Mouse (Mus musculus) limb, embryonic 13.5 days (tissue): ENCODE data around the gene Tox2. TPM values are rescaled to one million over a fixed set of nuclear protein-coding genes. Genes with fewer than 3 reads are reported as not detected.

Source experiments
- ATAC-seq: fragments of 200-750 bp; cut with Nextera tagmentation; 2 replicates; pipeline ENCODE4 v1.8.0; 2017; ENCODE audit warnings: low read depth, moderate number of reproducible peaks, moderate TSS enrichment; ENCODE audit not compliant: low FRiP score
- H3K27ac ChIP-seq: fragments of 300-500 bp; sonication (generic); 2 replicates; pipeline ENCODE4 v1.5.1; 2015; ENCODE audit warnings: inconsistent platforms, mild to moderate bottlenecking, moderate library complexity
- H3K27me3 ChIP-seq: fragments of 300-500 bp; sonication (generic); 2 replicates; pipeline ENCODE4 v1.6.1; 2015; ENCODE audit warnings: mild to moderate bottlenecking, inconsistent platforms
- H3K36me3 ChIP-seq: fragments of 300-500 bp; sonication (generic); 2 replicates; pipeline ENCODE4 v1.6.1; 2015; ENCODE audit warnings: inconsistent platforms, mild to moderate bottlenecking, moderate library complexity
- H3K4me1 ChIP-seq: fragments of 300-500 bp; sonication (generic); 2 replicates; pipeline ENCODE4 v1.6.1; 2015; ENCODE audit warnings: inconsistent platforms
- H3K4me2 ChIP-seq: fragments of 300-500 bp; sonication (generic); replicated peaks from 2 replicates; pipeline ENCODE4 v1.6.1; 2015; ENCODE audit warnings: inconsistent platforms, mild to moderate bottlenecking, moderate library complexity
- H3K4me3 ChIP-seq: fragments of 300-500 bp; sonication (generic); 2 replicates; pipeline ENCODE4 v1.5.1; 2015; ENCODE audit warnings: moderate library complexity, mild to moderate bottlenecking, inconsistent platforms
- H3K9ac ChIP-seq: fragments of 300-500 bp; sonication (generic); 2 replicates; pipeline ENCODE4 v1.6.1; 2015; ENCODE audit warnings: mild to moderate bottlenecking, inconsistent platforms
- H3K9me3 ChIP-seq: fragments of 300-500 bp; sonication (generic); 2 replicates; pipeline ENCODE4 v1.6.1; 2016; ENCODE audit warnings: inconsistent platforms
- WGBS: fragments of 180-500 bp; shearing (Covaris S2); methylation state at CpG from one replicate; pipeline ENCODE4 v1.1.7; 2015; 5-methylcytosine and 5-hydroxymethylcytosine counted together
- polyA plus RNA-seq: library from polyadenylated mRNA; unstranded; fragments of >200 nt; fragmentation: Nextera tagmentation; extraction: Ambion mirVana; gene quantifications from 2 replicates; pipeline ENCODE4 v1.2.1, GENCODE M21; 2015

The Tox2 gene
- polyA plus RNA-seq, 1 experiment from 2014 or later = 4.5 TPM

DNA sequence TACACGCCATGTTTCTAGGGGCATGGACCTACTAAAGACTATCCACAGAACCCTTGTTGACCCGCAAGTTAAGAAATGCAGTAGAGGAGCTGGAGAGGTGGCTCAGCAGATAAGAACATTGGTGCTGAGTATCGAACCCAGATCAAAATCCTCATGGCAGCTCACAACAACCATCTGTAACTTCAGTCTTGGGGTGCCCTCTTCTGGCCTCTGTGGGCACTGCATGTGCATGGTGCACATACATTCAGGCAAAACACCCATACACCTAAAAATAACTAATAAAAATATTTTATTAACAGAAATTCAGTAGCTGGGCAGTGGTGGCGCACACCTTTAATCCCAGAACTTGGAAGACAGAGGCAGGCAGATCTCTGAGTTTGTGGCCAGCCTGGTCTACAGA lies 140.7 kb downstream of the Tox2 start:
- WGBS = 88% methylated on average over 4 of the region's 4 CpGs
- peaks cover 15% of the 10 kb centered on the region for H3K4me1 ChIP-seq
- H3K36me3 ChIP-seq = no peaks in the 10 kb centered on the region

DNA sequence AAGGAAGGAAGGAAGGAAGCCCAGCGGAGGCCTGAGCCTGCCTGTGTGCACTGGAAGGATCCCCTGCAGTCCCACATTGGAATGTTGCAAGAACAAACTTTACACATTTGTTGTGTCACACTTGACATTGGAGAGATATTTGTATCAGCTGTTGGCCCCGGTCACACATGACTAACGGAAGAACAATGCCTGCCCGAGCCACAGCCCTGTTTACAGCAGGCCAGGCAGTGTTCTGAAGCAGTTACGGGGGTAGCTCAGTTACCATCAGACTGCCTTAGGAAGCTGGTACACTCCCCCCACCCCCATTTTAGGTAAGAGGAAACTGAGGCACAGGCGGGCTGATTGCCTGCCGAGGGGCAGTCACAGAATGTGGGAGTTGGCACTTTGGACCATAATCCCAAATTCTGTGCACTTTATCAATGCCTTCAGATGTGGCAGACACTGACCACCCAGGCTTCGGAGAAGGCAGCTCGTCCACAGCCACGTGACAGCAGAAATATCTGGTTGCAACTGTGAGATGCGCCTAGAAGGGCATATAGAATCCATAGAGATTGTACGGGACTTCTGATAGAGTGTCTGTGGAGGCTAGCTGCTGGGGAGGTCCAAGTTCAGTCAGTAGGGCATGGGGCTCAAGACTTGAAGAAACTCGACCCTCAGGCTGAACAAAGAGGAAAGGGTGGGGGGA lies 142.2 kb downstream of the Tox2 start:
- 0 out of 2 replicates have a peak, but pooled peaks have one; percentile 62 for ATAC-seq
- H3K27ac ChIP-seq = no peak overlapping the region
- H3K9ac ChIP-seq = no peak overlapping the region
- no peak overlapping the region for H3K4me2 ChIP-seq
- 79% methylated on average over 13 of the region's 13 CpGs for WGBS
- H3K4me1 ChIP-seq = peaks cover 18% of the 10 kb centered on the region
- no peaks in the 10 kb centered on the region for H3K36me3 ChIP-seq
- no peak overlapping the region for H3K4me3 ChIP-seq
- H3K9me3 ChIP-seq = no peaks in the 10 kb centered on the region; the same call in 1 of the 2 replicates
- H3K27me3 ChIP-seq = peaks cover 38% of the 10 kb centered on the region

More for the DNA sequence above, 140.7 kb downstream of the Tox2 start:
- H3K9me3 ChIP-seq = no peaks in the 10 kb centered on the region; the same call in 1 of the 2 replicates
- peaks cover 53% of the 10 kb centered on the region for H3K27me3 ChIP-seq
- no peak overlapping the region for H3K4me2 ChIP-seq
- no peak for ATAC-seq
- no peak overlapping the region for H3K9ac ChIP-seq
- no peak overlapping the region for H3K4me3 ChIP-seq
- no peak overlapping the region for H3K27ac ChIP-seq

DNA sequence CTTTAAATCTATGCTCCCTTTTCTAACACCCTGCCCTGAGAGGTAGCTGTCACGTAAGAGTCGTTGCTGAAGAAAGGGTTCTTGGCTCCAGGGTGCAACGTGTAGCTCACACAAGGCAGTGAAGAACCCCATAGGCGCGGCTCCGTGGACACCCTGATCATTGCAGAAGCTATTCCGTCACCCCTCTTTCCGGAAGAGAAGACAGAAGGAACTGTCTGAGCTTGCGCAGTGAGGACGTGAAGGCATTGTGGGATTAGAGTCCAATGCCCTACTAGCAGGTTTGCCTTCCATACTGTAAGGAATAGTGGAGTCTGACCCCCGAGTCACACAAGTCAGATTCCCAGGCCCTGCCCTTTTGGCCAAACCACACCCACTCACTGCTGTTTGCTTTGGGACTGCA lies 143.6 kb downstream of the Tox2 start:
- no peak overlapping the region for H3K9ac ChIP-seq
- H3K36me3 ChIP-seq = no peaks in the 10 kb centered on the region
- no peak overlapping the region for H3K27ac ChIP-seq
- H3K4me1 ChIP-seq = peaks cover 19% of the 10 kb centered on the region
- 83% methylated on average over 11 of the region's 11 CpGs for WGBS
- ATAC-seq = no peak
- H3K9me3 ChIP-seq = no peaks in the 10 kb centered on the region; the same call in 1 of the 2 replicates
- peaks cover 25% of the 10 kb centered on the region for H3K27me3 ChIP-seq
- no peak overlapping the region for H3K4me2 ChIP-seq
- H3K4me3 ChIP-seq = no peak overlapping the region

DNA sequence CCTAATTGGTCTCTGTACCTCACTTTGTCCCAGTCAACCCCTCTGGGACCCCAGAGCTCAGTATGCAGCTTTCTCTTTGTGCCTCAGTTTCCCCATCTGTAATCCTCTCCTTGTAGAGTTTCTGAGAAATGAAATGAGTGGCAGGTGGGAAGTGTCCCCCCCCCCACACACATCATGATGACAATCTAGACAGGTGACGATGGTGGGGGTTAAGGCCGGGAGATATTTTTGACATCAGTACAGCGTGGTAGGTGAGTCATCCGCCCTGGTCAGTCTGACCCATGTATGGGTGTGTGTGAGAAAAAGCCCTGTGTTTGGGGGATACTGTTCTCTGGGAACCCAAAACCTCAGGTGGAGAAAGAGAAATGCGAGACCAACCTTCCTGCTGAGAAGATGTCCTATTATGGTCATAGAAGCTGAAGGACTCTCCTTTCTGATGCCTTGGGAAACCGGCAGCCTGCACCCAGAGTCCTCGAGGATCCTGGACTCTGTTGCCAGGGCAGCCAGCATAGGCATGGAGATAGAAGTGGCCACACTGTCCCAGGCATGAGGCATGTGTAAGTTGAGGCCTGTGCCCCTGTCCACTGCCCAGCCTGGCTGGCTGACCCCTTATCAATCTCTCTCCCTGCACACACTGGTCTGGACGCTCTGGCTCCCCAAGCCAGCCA lies 144.7 kb downstream of the Tox2 start:
- Histone ChIP-seq H3K4me1 (peaks cover 24% of the 10 kb centered on the region), H3K4me3 (no peak overlapping the region), H3K4me2 (no peak overlapping the region), H3K27ac (no peak overlapping the region), H3K27me3 (peaks cover 22% of the 10 kb centered on the region), H3K9me3 (no peaks in the 10 kb centered on the region; the same call in 1 of the 2 replicates), H3K9ac (no peak overlapping the region), H3K36me3 (no peaks in the 10 kb centered on the region)
- WGBS = 85% methylated on average over 8 of the region's 8 CpGs
- ATAC-seq = no peak

DNA sequence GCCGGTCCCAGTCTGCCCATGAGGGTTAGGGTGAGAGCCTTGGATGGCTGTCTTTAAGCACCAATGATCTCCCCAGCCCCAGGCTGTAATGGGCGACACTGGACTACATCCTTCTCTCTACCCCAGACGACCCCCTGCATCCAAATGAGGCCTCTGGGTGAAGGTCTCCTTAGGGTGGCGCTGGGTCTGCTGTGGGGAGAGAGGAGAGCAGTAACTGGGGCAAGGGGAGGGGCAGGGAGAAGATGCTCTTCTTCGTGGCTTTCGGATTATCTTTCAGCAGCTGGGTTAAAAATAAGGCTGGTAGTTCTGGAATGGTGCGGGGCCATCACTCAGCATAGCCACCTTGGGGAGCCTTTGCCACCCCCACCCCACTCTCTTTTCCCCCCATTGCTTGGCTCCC lies 145.8 kb downstream of the Tox2 start:
- Histone ChIP-seq H3K27ac (0 out of 2 replicates have a peak overlapping the region, but pooled peaks have one; percentile 8), H3K4me3 (no peak overlapping the region), H3K36me3 (no peaks in the 10 kb centered on the region), H3K4me1 (peaks cover 28% of the 10 kb centered on the region), H3K9ac (no peak overlapping the region), H3K4me2 (no peak overlapping the region), H3K9me3 (no peaks in the 10 kb centered on the region; the same call in 1 of the 2 replicates), H3K27me3 (peaks cover 18% of the 10 kb centered on the region)
- 68% methylated on average over 7 of the region's 7 CpGs for WGBS
- ATAC-seq = no peak

DNA sequence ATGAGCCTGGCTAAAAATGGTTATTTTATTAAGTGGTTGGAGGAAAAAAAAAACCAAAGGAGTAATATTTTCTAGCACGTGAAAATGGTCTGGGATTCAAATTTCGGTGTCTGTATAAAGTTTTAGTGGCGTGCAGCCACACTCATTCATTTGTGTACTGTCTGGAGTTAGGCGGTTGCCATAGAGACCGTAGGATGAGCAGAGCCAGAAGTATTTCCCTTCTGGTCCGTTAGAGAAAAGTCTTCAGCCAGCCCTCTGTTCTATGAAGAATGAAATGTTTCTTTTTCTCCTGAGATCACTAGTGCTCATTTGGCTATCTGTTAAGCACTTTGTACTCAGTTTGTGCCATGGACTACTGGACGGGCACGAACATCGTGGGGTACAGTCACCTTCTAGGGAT lies 146.5 kb downstream of the Tox2 start:
- Histone ChIP-seq H3K4me3 (no peak overlapping the region), H3K9ac (no peak overlapping the region), H3K4me2 (no peak overlapping the region), H3K4me1 (peaks cover 33% of the 10 kb centered on the region), H3K27ac (peak overlapping the region; percentile 39; the same call in 1 of the 2 replicates), H3K9me3 (no peaks in the 10 kb centered on the region), H3K36me3 (no peaks in the 10 kb centered on the region), H3K27me3 (peaks cover 18% of the 10 kb centered on the region)
- no peak for ATAC-seq
- 53% methylated on average over 9 of the region's 9 CpGs for WGBS

DNA sequence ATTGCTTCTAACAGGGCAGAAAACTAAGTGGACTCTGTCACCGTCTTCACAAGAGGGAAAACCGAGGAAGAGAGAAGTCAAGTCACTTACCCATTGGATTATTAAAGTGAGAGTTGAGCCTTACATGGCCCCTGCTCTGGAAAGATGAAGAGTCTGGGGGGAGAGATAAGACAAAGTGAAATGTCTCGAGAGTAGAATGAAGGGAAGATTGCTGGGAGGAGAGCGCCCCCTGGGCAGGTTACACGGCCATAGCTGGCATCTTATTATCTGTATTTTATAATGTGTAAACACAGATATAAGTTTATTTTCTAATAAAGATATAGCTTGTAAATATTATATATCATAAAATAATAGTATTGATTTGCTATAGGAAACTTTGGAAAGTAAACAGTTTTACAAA lies 147.5 kb downstream of the Tox2 start:
- H3K9ac ChIP-seq = no peak overlapping the region
- no peak overlapping the region for H3K27ac ChIP-seq

DNA sequence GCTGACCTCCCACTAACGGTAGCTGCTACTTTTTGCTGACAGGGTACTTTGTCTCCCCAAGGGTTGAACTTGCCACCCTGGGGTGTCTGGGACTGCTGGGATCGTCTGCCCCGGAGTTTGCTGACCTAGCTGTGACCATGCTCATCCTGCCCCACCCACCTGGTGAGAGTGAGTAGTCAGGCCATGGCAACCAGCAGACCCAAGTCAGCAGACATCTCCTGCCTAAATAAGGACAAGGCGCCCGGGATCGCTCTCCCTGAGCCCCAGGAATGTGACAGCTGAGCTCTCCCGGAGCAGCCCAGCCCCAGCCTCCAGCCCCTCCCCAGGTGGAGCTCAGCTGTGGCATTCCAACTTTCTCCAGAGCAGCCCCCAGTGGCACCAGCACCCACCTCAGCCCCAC lies 150.8 kb downstream of the Tox2 start:
- 14% methylated on average over 7 of the region's 7 CpGs for WGBS
- Histone ChIP-seq H3K36me3 (no peaks in the 10 kb centered on the region), H3K27me3 (peaks cover 3% of the 10 kb centered on the region; the same call in 1 of the 2 replicates), H3K4me1 (peaks cover 28% of the 10 kb centered on the region), H3K4me3 (no peak overlapping the region), H3K4me2 (no peak overlapping the region), H3K9me3 (no peaks in the 10 kb centered on the region), H3K27ac (no peak overlapping the region), H3K9ac (no peak overlapping the region)
- ATAC-seq = peak; percentile 75

More for the DNA sequence above, 147.5 kb downstream of the Tox2 start:
- WGBS = 56% methylated on average over 5 of the region's 5 CpGs
- no peak overlapping the region for H3K4me3 ChIP-seq
- no peaks in the 10 kb centered on the region for H3K36me3 ChIP-seq
- H3K27me3 ChIP-seq = peaks cover 13% of the 10 kb centered on the region
- peaks cover 33% of the 10 kb centered on the region for H3K4me1 ChIP-seq
- no peak for ATAC-seq
- H3K9me3 ChIP-seq = no peaks in the 10 kb centered on the region
- H3K4me2 ChIP-seq = no peak overlapping the region

DNA sequence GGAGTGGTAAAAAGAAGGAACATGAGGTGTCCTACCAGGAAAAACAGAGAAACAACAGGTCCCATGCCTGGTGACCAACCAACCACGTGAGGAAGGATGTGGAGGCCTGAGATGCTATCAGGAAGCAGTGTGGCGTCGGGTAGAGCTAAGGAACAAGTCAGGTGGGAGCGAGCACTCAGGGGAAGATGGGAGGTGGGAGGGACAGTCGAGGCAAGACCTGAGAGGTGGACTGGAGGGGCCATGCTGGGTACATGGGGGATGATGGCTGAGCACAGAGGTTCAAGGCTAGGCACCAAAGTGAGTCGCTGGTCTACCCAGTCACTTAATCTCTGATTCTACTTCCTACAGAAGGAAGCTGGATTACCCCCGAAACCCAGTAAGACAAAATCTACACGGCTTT lies 152.7 kb downstream of the Tox2 start:
- 82% methylated on average over 8 of the region's 8 CpGs for WGBS

DNA sequence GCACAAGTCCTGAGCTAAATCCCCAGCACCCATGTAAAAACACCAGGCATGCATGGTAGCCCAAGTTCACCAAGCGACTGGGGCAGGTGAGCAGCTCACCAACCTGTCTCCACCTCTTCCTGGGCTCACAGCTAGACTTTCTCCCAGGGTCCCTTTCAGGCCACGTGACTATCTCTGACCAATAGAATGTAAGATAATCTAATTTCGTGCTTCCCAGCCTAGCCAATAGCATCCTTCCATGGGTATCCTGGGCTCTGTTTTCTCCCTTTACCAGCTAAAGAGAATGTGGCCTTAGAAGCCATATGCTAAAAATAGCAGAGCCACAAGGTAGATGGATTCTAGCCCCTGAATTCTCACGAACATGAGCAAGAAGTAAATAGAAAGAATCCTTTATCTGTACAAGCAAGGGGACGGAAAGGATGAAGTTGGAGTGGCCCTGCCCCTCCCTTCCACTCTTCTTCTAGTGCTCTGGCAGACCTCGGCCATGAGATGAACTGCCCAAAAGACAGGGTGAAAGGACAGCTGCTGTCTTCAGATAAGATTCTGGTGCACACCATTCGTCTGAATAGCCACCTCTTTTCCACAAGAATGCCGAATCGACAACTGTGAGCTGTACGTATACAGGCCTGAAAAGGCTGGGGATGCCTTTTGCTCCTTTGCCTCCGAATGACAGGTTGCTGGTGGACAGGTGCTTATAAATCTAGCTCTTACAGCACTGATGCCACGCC lies 153.4 kb downstream of the Tox2 start:
- Histone ChIP-seq H3K36me3 (no peaks in the 10 kb centered on the region), H3K27ac (no peak overlapping the region), H3K9me3 (no peaks in the 10 kb centered on the region), H3K4me2 (no peak overlapping the region), H3K27me3 (peaks cover 3% of the 10 kb centered on the region; the same call in 1 of the 2 replicates), H3K4me1 (peaks cover 14% of the 10 kb centered on the region), H3K9ac (no peak overlapping the region), H3K4me3 (no peak overlapping the region)
- ATAC-seq = no peak
- 83% methylated on average over 12 of the region's 12 CpGs for WGBS

More for the DNA sequence above, 152.7 kb downstream of the Tox2 start:
- ATAC-seq = no peak
- Histone ChIP-seq H3K9ac (no peak overlapping the region), H3K4me3 (no peak overlapping the region), H3K9me3 (no peaks in the 10 kb centered on the region), H3K36me3 (no peaks in the 10 kb centered on the region), H3K27ac (no peak overlapping the region), H3K4me1 (peaks cover 14% of the 10 kb centered on the region), H3K27me3 (peaks cover 3% of the 10 kb centered on the region; the same call in 1 of the 2 replicates), H3K4me2 (no peak overlapping the region)

DNA sequence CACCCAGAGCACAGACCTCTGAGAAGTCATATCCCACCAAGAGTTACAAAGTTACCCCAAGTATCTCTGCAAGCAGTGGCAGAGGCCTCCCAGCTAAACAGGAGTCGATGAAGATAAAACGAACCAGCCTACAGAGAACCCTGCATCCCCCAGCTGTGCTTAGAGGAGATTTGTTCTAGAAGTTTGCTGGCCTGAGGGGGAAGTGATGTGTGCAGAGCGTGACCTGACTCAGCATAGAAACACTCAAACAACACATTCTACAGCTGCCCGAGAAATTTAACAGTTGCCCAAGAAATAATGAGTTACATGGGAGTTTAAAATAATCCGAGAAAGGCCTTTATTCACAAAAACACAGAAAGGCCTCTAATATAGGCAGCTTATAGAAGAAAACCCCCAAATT lies 155.7 kb downstream of the Tox2 start:
- Histone ChIP-seq H3K36me3 (no peaks in the 10 kb centered on the region), H3K4me1 (peaks cover 5% of the 10 kb centered on the region), H3K9me3 (no peaks in the 10 kb centered on the region), H3K4me2 (no peak overlapping the region), H3K27ac (no peak overlapping the region), H3K4me3 (no peak overlapping the region), H3K9ac (no peak overlapping the region), H3K27me3 (no peaks in the 10 kb centered on the region)
- ATAC-seq = no peak
- WGBS = 60% methylated on average over 5 of the region's 5 CpGs

DNA sequence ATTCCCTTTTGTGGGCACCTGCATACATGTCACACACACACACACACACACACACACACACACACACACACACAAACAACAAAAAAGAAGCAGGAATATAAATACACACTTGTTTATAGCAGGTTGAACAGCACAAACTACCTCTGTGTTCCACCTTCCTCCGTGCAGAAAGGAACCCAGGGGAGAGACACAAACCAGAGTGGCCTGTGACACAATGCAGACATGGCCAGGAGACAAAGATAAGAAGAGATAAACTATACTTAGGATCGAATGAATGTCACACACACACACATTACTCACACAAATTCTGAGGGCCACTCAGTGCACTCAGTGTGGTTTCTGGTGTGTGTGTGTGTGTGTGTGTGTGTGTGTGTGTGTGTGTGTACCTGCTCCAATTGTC lies 156.3 kb downstream of the Tox2 start:
- WGBS = 50% methylated on average over 2 of the region's 2 CpGs
- H3K4me2 ChIP-seq = no peak overlapping the region
- ATAC-seq = no peak

More for the DNA sequence above, 156.3 kb downstream of the Tox2 start:
- Histone ChIP-seq H3K27me3 (no peaks in the 10 kb centered on the region), H3K4me3 (no peak overlapping the region), H3K27ac (no peak overlapping the region), H3K36me3 (no peaks in the 10 kb centered on the region), H3K4me1 (no peaks in the 10 kb centered on the region), H3K9ac (no peak overlapping the region), H3K9me3 (no peaks in the 10 kb centered on the region)
